Mouse (Mus musculus): ENCODE results near the gene Kif17. TPM values are rescaled to one million over a fixed set of nuclear protein-coding genes. Genes with fewer than 3 reads are reported as not detected.

Kif17 gene
- total and polyA plus RNA-seq, 3 experiments = 0.54 to 2.5 TPM; not detected in 1

- TF ChIP-seq ELF1 (IDR thresholded peaks at IDR 0.05; ENCODE audit: low read depth, low read length) (no peak), CTCF (IDR thresholded peaks at IDR 0.05 in 2 of 3, conservative IDR thresholded peaks at IDR 0.05 in 1 of 3; ENCODE audit: control insufficient read depth in 1 of 3, insufficient read depth in 1 of 3, low read depth in 2 of 3, low read length in 3 of 3, poor library complexity in 1 of 3, severe bottlenecking in 1 of 3) (peak in 2 of 3 experiments; percentile 16 to 22; a peak in 3 of 6 replicates), CHD1 (IDR thresholded peaks at IDR 0.05; ENCODE audit: low read depth, low read length) (no peak)
- peaks cover 7 to 19% of the 10 kb centered on the region in 2 experiments; a peak in 3 of 4 replicates for H3K4me1 ChIP-seq (ENCODE audit: control insufficient read depth in 1 of 2, insufficient read depth in 2 of 2, low read length in 2 of 2)
- H3K4me3 ChIP-seq (ENCODE audit: control insufficient read depth in 1 of 2, insufficient read depth in 1 of 2, low read depth in 2 of 2, low read length in 2 of 2) = no peak overlapping the region
- peaks cover 0 to 7% of the 10 kb centered on the region in 2 experiments; a peak in 2 of 4 replicates for H3K36me3 ChIP-seq (ENCODE audit: control insufficient read depth in 1 of 2, insufficient read depth in 2 of 2, low read length in 2 of 2)
- H3K27me3 ChIP-seq (ENCODE audit: control insufficient read depth in 1 of 2, insufficient read depth in 2 of 2, low read length in 2 of 2) = no peaks in the 10 kb centered on the region; a peak in 1 of 4 replicates
- no peak overlapping the region for H3K9ac ChIP-seq (ENCODE audit: control insufficient read depth, low read depth, low read length, poor library complexity, severe bottlenecking)
- no peaks in the 10 kb centered on the region for H3K9me3 ChIP-seq (replicated peaks; ENCODE audit: insufficient read depth, low read length)
- no peak for DNase-seq (ENCODE audit: low read depth, low spot score)
- no peak overlapping the region for H3K27ac ChIP-seq (ENCODE audit: control insufficient read depth, low read depth, low read length)
- no peaks in the 10 kb centered on the region for H3K79me2 ChIP-seq (ENCODE audit: control insufficient read depth, insufficient read depth, low read length, poor library complexity)
Measured at GRCm38 (mm10) chr4:138335648-138336047, 85.4 kb downstream of the Kif17 start.

GRCm38 (mm10) chr4:138336876-138337275 lies 86.6 kb downstream of the Kif17 start:
- Histone ChIP-seq H3K9ac (ENCODE audit: control insufficient read depth, low read depth, low read length, poor library complexity, severe bottlenecking) (peak overlapping the region; percentile 58), H3K4me1 (ENCODE audit: control insufficient read depth in 1 of 2, insufficient read depth in 2 of 2, low read length in 2 of 2) (peaks cover 7 to 21% of the 10 kb centered on the region in 2 experiments; a peak in 3 of 4 replicates), H3K9me3 (replicated peaks; ENCODE audit: insufficient read depth, low read length) (no peaks in the 10 kb centered on the region), H3K27ac (ENCODE audit: control insufficient read depth, low read depth, low read length) (peak overlapping the region; percentile 61), H3K27me3 (ENCODE audit: control insufficient read depth in 1 of 2, insufficient read depth in 2 of 2, low read length in 2 of 2) (no peaks in the 10 kb centered on the region; a peak in 1 of 4 replicates), H3K79me2 (ENCODE audit: control insufficient read depth, insufficient read depth, low read length, poor library complexity) (no peaks in the 10 kb centered on the region), H3K4me3 (ENCODE audit: control insufficient read depth in 1 of 2, insufficient read depth in 1 of 2, low read depth in 2 of 2, low read length in 2 of 2) (no peak overlapping the region), H3K36me3 (ENCODE audit: control insufficient read depth in 1 of 2, insufficient read depth in 2 of 2, low read length in 2 of 2) (peaks cover 0 to 7% of the 10 kb centered on the region in 2 experiments; a peak in 2 of 4 replicates)
- DNase-seq (ENCODE audit: low read depth, low spot score) = peak; percentile 80
- TF ChIP-seq GABPA (IDR thresholded peaks at IDR 0.05; ENCODE audit: low read depth, low read length) (no peak), RCOR1 (IDR thresholded peaks at IDR 0.05; ENCODE audit: low read depth, low read length) (0 out of 2 replicates have a peak, but pooled peaks have one; percentile 24), E2F4 (IDR thresholded peaks at IDR 0.05; ENCODE audit: borderline replicate concordance, low read depth, low read length) (no peak), MXI1 (IDR thresholded peaks at IDR 0.05; ENCODE audit: low read depth, low read length) (peak; percentile 26; the same call in 1 of the 2 replicates), USF1 (IDR thresholded peaks at IDR 0.05; ENCODE audit: low read depth, low read length) (no peak), RAD21 (IDR thresholded peaks at IDR 0.05; ENCODE audit: low read depth, low read length) (no peak), HCFC1 (IDR thresholded peaks at IDR 0.05; ENCODE audit: low read depth, low read length) (peak; percentile 38; the same call in 1 of the 2 replicates), CHD2 (IDR thresholded peaks at IDR 0.05; ENCODE audit: low read length) (no peak), SIN3A (IDR thresholded peaks at IDR 0.05; ENCODE audit: low read length) (no peak), ETS1 (IDR thresholded peaks at IDR 0.05; ENCODE audit: low read depth, low read length) (0 out of 2 replicates have a peak, but pooled peaks have one; percentile 31), MYB (IDR thresholded peaks at IDR 0.05; ENCODE audit: low read depth, low read length) (no peak), ZC3H11A (IDR thresholded peaks at IDR 0.05; ENCODE audit: low read depth, low read length) (no peak), JUND (IDR thresholded peaks at IDR 0.05; ENCODE audit: low read depth, low read length) (peak; percentile 99), POLR2AphosphoS5 (IDR thresholded peaks at IDR 0.05; ENCODE audit: borderline replicate concordance, low read depth, low read length) (no peak), NRF1 (IDR thresholded peaks at IDR 0.05; ENCODE audit: insufficient read depth, low read depth, low read length, poor library complexity, severe bottlenecking) (peak; percentile 51; the same call in 1 of the 2 replicates), MAX (IDR thresholded peaks at IDR 0.05; ENCODE audit: low read length) (peak; percentile 66), ZNF384 (IDR thresholded peaks at IDR 0.05; ENCODE audit: low read depth, low read length) (no peak), POLR2AphosphoS2 (IDR thresholded peaks at IDR 0.05; ENCODE audit: low read length) (no peak), BHLHE40 (IDR thresholded peaks at IDR 0.05; ENCODE audit: borderline replicate concordance, low read depth, low read length) (0 out of 2 replicates have a peak, but pooled peaks have one; percentile 39), TAL1 (IDR thresholded peaks at IDR 0.05; ENCODE audit: low read length) (no peak), UBTF (IDR thresholded peaks at IDR 0.05; ENCODE audit: borderline replicate concordance, insufficient read depth, low read depth, low read length) (no peak), SMC3 (IDR thresholded peaks at IDR 0.05; ENCODE audit: low read depth, low read length) (no peak), POLR2A (IDR thresholded peaks at IDR 0.05; ENCODE audit: control insufficient read depth in 1 of 2, insufficient read depth in 1 of 2, low read depth in 1 of 2, low read length in 2 of 2, poor library complexity in 1 of 2) (no peak), NELFE (IDR thresholded peaks at IDR 0.05; ENCODE audit: low read depth, low read length) (no peak), ZMIZ1 (IDR thresholded peaks at IDR 0.05; ENCODE audit: low read depth, low read length) (no peak), MYC (IDR thresholded peaks at IDR 0.05; ENCODE audit: low read depth, low read length) (peak; percentile 74), CTCF (IDR thresholded peaks at IDR 0.05 in 2 of 3, conservative IDR thresholded peaks at IDR 0.05 in 1 of 3; ENCODE audit: control insufficient read depth in 1 of 3, insufficient read depth in 1 of 3, low read depth in 2 of 3, low read length in 3 of 3, poor library complexity in 1 of 3, severe bottlenecking in 1 of 3) (no peak), KAT2A (conservative IDR thresholded peaks at IDR 0.05; ENCODE audit: low read depth, low read length) (no peak), MAZ (IDR thresholded peaks at IDR 0.05; ENCODE audit: low read depth, low read length) (peak; percentile 76), ELF1 (IDR thresholded peaks at IDR 0.05; ENCODE audit: low read depth, low read length) (no peak)

Measured in MEL (cell line).